In genomic region chr6:114797901-114798300, GRCm38 (mm10) we compare ENCODE assay signal across 23 mouse cellular contexts.
"Had no signal": no experiment of that assay in that cellular context is flagged by ENCODE, and none has a peak within 500 bp of the region (broad histone marks: within the 10 kb centered on the region; RNA-seq: fewer than 3 reads in every experiment).

No protein-coding gene starts in this region.

- H3K36me3 ChIP-seq: limb, embryonic 10.5 days; limb, embryonic 13.5 days; liver, embryonic 12.5 days; liver, embryonic 15.5 days; lung, embryonic 15.5 days; midbrain, embryonic 10.5 days; midbrain, embryonic 13.5 days; neural tube, embryonic 13.5 days had no signal

- H3K4me1 ChIP-seq: midbrain, embryonic 10.5 days had no signal

- H3K4me3 ChIP-seq: limb, embryonic 10.5 days; limb, embryonic 13.5 days; liver, embryonic 12.5 days; liver, embryonic 15.5 days; lung, embryonic 15.5 days; megakaryocyte, embryonic 14.5 days; midbrain, embryonic 10.5 days; midbrain, embryonic 13.5 days; myocyte; neural tube, embryonic 13.5 days had no signal

- H3K27ac ChIP-seq: limb, embryonic 10.5 days; limb, embryonic 13.5 days; liver, embryonic 12.5 days; liver, embryonic 15.5 days; lung, embryonic 15.5 days; midbrain, embryonic 10.5 days; midbrain, embryonic 13.5 days; neural tube, embryonic 13.5 days had no signal

- H3K9ac ChIP-seq: limb, embryonic 13.5 days; liver, embryonic 12.5 days; liver, embryonic 15.5 days; lung, embryonic 15.5 days; midbrain, embryonic 13.5 days; neural tube, embryonic 13.5 days had no signal

- H3K4me2 ChIP-seq: limb, embryonic 13.5 days; liver, embryonic 12.5 days; liver, embryonic 15.5 days; lung, embryonic 15.5 days; midbrain, embryonic 13.5 days; neural tube, embryonic 13.5 days had no signal

- H3K27me3 ChIP-seq: limb, embryonic 13.5 days; liver, embryonic 12.5 days; liver, embryonic 15.5 days; lung, embryonic 15.5 days; midbrain, embryonic 13.5 days; neural tube, embryonic 13.5 days had no signal

- ATAC-seq: liver, embryonic 12.5 days; midbrain, embryonic 13.5 days; midbrain, embryonic 16.5 days had no signal

- H3K9me3 ChIP-seq: limb, embryonic 10.5 days; limb, embryonic 13.5 days; liver, embryonic 12.5 days; liver, embryonic 15.5 days; lung, embryonic 15.5 days; megakaryocyte, embryonic 14.5 days; midbrain, embryonic 10.5 days; midbrain, embryonic 13.5 days; neural tube, embryonic 13.5 days had no signal

- DNase-seq: kidney, adult 9 months; kidney, postnatal 14 days; kidney, postnatal 4 days; liver; lung, adult 18-20 months; lung, postnatal 10 days; lung, postnatal 4 days; retina, postnatal 1 day; right cerebral cortex, postnatal 25 days; spleen, adult 18-20 months; thymus, adult 18-20 months; thymus, postnatal 36 days had no signal
